Mouse (Mus musculus) neural tube, embryonic 13.5 days (tissue): Measurements from ENCODE around the gene Pappa. TPM values are rescaled to one million over a fixed set of nuclear protein-coding genes. Genes with fewer than 3 reads are reported as not detected.

Experiments used
- ATAC-seq: fragments of 200-750 bp; cut with Nextera tagmentation; 2 replicates; pipeline ENCODE4 v1.8.0; 2017; ENCODE audit warnings: low read depth, mild to moderate bottlenecking, moderate TSS enrichment, moderate library complexity
- H3K27ac ChIP-seq: fragments of 300-500 bp; sonication (generic); replicated peaks from 2 replicates; pipeline ENCODE4 v1.5.1; 2015; ENCODE audit warnings: moderate library complexity, mild to moderate bottlenecking, inconsistent platforms
- H3K27me3 ChIP-seq: fragments of 300-500 bp; sonication (generic); 2 replicates; pipeline ENCODE4 v1.6.1; 2015; ENCODE audit warnings: mild to moderate bottlenecking, inconsistent platforms
- H3K36me3 ChIP-seq: fragments of 300-500 bp; sonication (generic); 2 replicates; pipeline ENCODE4 v1.6.1; 2015; ENCODE audit warnings: mild to moderate bottlenecking, inconsistent platforms
- H3K4me1 ChIP-seq: fragments of 300-500 bp; sonication (generic); replicated peaks from 2 replicates; pipeline ENCODE4 v1.6.1; 2015; ENCODE audit warnings: inconsistent platforms
- H3K4me2 ChIP-seq: fragments of 300-500 bp; sonication (generic); 2 replicates; pipeline ENCODE4 v1.6.1; 2015; ENCODE audit warnings: inconsistent platforms, mild to moderate bottlenecking, moderate library complexity
- H3K4me3 ChIP-seq: fragments of 300-500 bp; sonication (generic); 2 replicates; pipeline ENCODE4 v1.5.1; 2015; ENCODE audit warnings: mild to moderate bottlenecking, inconsistent platforms
- H3K9ac ChIP-seq: fragments of 300-500 bp; sonication (generic); 2 replicates; pipeline ENCODE4 v1.6.1; 2015; ENCODE audit warnings: moderate library complexity, mild to moderate bottlenecking, inconsistent platforms
- H3K9me3 ChIP-seq: fragments of 300-500 bp; sonication (generic); 2 replicates; pipeline ENCODE4 v1.6.1; 2016; ENCODE audit warnings: inconsistent platforms
- WGBS: fragments of 180-500 bp; shearing (Covaris S2); methylation state at CpG from one replicate; pipeline ENCODE4 v1.1.7; 2015; 5-methylcytosine and 5-hydroxymethylcytosine counted together
- polyA plus RNA-seq: library from polyadenylated mRNA; unstranded; fragments of >200 nt; fragmentation: Nextera tagmentation; extraction: Ambion mirVana; gene quantifications from 2 replicates; pipeline ENCODE4 v1.2.1, GENCODE M21; 2015

The Pappa gene
- polyA plus RNA-seq, 1 experiment from 2014 or later, result 0.66 TPM

GRCm38 (mm10) chr4:65376571-65376970 is 252.6 kb downstream of the Pappa start:
- no peaks in the 10 kb centered on the region for H3K4me1 ChIP-seq
- H3K4me2 ChIP-seq, result no peak overlapping the region
- H3K27ac ChIP-seq, result no peak overlapping the region
- WGBS, result 91% methylated on average over 2 of the region's 2 CpGs
- H3K9me3 ChIP-seq, result no peaks in the 10 kb centered on the region
- no peak overlapping the region for H3K9ac ChIP-seq
- H3K4me3 ChIP-seq, result no peak overlapping the region
- H3K36me3 ChIP-seq, result no peaks in the 10 kb centered on the region
- ATAC-seq, result no peak
- no peaks in the 10 kb centered on the region for H3K27me3 ChIP-seq

- Histone ChIP-seq H3K4me1 (no peaks in the 10 kb centered on the region), H3K27ac (no peak overlapping the region), H3K4me3 (no peak overlapping the region), H3K4me2 (no peak overlapping the region), H3K36me3 (no peaks in the 10 kb centered on the region), H3K27me3 (no peaks in the 10 kb centered on the region), H3K9me3 (no peaks in the 10 kb centered on the region), H3K9ac (no peak overlapping the region)
- ATAC-seq, result no peak
- 92% methylated on average over 4 of the region's 4 CpGs for WGBS
Measured at GRCm38 (mm10) chr4:65379461-65379860, 255.5 kb downstream of the Pappa start.

GRCm38 (mm10) chr4:65383070-65383469 is 259.1 kb downstream of the Pappa start:
- Histone ChIP-seq H3K9ac (no peak overlapping the region), H3K4me3 (no peak overlapping the region), H3K4me1 (no peaks in the 10 kb centered on the region), H3K9me3 (no peaks in the 10 kb centered on the region), H3K27me3 (no peaks in the 10 kb centered on the region), H3K27ac (no peak overlapping the region), H3K36me3 (no peaks in the 10 kb centered on the region), H3K4me2 (no peak overlapping the region)
- 82% methylated on average over 4 of the region's 4 CpGs for WGBS
- no peak for ATAC-seq

GRCm38 (mm10) chr4:65391001-65391400 is 267.0 kb downstream of the Pappa start:
- no peak overlapping the region for H3K27ac ChIP-seq
- WGBS, result 42% methylated on average over 4 of the region's 4 CpGs
- no peak for ATAC-seq

GRCm38 (mm10) chr4:65396806-65397205 is 272.8 kb downstream of the Pappa start:
- Histone ChIP-seq H3K9ac (no peak overlapping the region), H3K27ac (no peak overlapping the region), H3K4me1 (no peaks in the 10 kb centered on the region), H3K9me3 (no peaks in the 10 kb centered on the region), H3K4me2 (no peak overlapping the region), H3K4me3 (no peak overlapping the region), H3K27me3 (no peaks in the 10 kb centered on the region), H3K36me3 (no peaks in the 10 kb centered on the region)
- 71% methylated on average over 3 of the region's 3 CpGs for WGBS
- ATAC-seq, result no peak

More at GRCm38 (mm10) chr4:65391001-65391400, 267.0 kb downstream of the Pappa start:
- no peaks in the 10 kb centered on the region for H3K9me3 ChIP-seq
- H3K36me3 ChIP-seq, result no peaks in the 10 kb centered on the region
- no peak overlapping the region for H3K4me2 ChIP-seq
- H3K27me3 ChIP-seq, result no peaks in the 10 kb centered on the region
- no peak overlapping the region for H3K4me3 ChIP-seq
- H3K4me1 ChIP-seq, result peaks cover 6% of the 10 kb centered on the region; the same call in 1 of the 2 replicates
- no peak overlapping the region for H3K9ac ChIP-seq

- no peak for ATAC-seq
- Histone ChIP-seq H3K27ac (no peak overlapping the region), H3K4me2 (no peak overlapping the region), H3K4me3 (no peak overlapping the region), H3K27me3 (no peaks in the 10 kb centered on the region), H3K4me1 (no peaks in the 10 kb centered on the region), H3K9me3 (no peaks in the 10 kb centered on the region), H3K36me3 (no peaks in the 10 kb centered on the region), H3K9ac (no peak overlapping the region)
- 96% methylated on average over 4 of the region's 4 CpGs for WGBS
Measured at GRCm38 (mm10) chr4:65399457-65399856, 275.5 kb downstream of the Pappa start.

- H3K27ac ChIP-seq, result no peak overlapping the region
- ATAC-seq, result no peak
- WGBS, result 88% methylated on average over 5 of the region's 5 CpGs
- H3K9ac ChIP-seq, result no peak overlapping the region
- no peak overlapping the region for H3K4me2 ChIP-seq
- H3K4me1 ChIP-seq, result no peaks in the 10 kb centered on the region
- no peaks in the 10 kb centered on the region for H3K36me3 ChIP-seq
- no peaks in the 10 kb centered on the region for H3K27me3 ChIP-seq
- no peaks in the 10 kb centered on the region for H3K9me3 ChIP-seq
- no peak overlapping the region for H3K4me3 ChIP-seq
Measured at GRCm38 (mm10) chr4:65402286-65402685, 278.3 kb downstream of the Pappa start.

GRCm38 (mm10) chr4:65402836-65403634 is 279.1 kb downstream of the Pappa start:
- 68% methylated on average over 6 of the region's 6 CpGs for WGBS
- no peak overlapping the region for H3K4me2 ChIP-seq
- ATAC-seq, result no peak

More at GRCm38 (mm10) chr4:65402836-65403634, 279.1 kb downstream of the Pappa start:
- Histone ChIP-seq H3K27ac (no peak overlapping the region), H3K36me3 (no peaks in the 10 kb centered on the region), H3K4me3 (no peak overlapping the region), H3K9ac (no peak overlapping the region), H3K27me3 (no peaks in the 10 kb centered on the region), H3K4me1 (no peaks in the 10 kb centered on the region), H3K9me3 (no peaks in the 10 kb centered on the region)
